Mouse (Mus musculus) erythroblast, embryonic 14.5 days (primary cell): ENCODE data around the gene Tfap4. TPM values are rescaled to one million over a fixed set of nuclear protein-coding genes. Genes with fewer than 3 reads are reported as not detected.
"Not testable (repeated sequence)": the region's sequence is repeated elsewhere in the genome, so short reads cannot be mapped to it uniquely, and the experiment has no call there.

ENCODE experiments used
- H3K27me3 ChIP-seq: 2 replicates; pipeline ENCODE4 v1.6.1; 2012; ENCODE audit warnings: inconsistent platforms; ENCODE audit not compliant: control insufficient read depth
- H3K36me3 ChIP-seq: 2 replicates; pipeline ENCODE4 v1.6.1; 2012; ENCODE audit warnings: mild to moderate bottlenecking, inconsistent platforms; ENCODE audit not compliant: control insufficient read depth
- H3K4me1 ChIP-seq: 2 replicates; pipeline ENCODE4 v1.6.1; 2012; ENCODE audit warnings: inconsistent platforms; ENCODE audit not compliant: control insufficient read depth
- H3K4me3 ChIP-seq: replicated peaks from 2 replicates; pipeline ENCODE3; 2012; ENCODE audit warnings: moderate library complexity, mild to moderate bottlenecking, inconsistent platforms
- H3K9me3 ChIP-seq: 2 replicates; pipeline ENCODE4 v1.6.1; 2012; ENCODE audit warnings: low read length, inconsistent platforms, mixed read lengths; ENCODE audit not compliant: control insufficient read depth
- GATA1 ChIP-seq: IDR thresholded peaks from 2 replicates; pipeline ENCODE4 v1.6.1; 2012; ENCODE audit warnings: low read length, inconsistent platforms, mixed read lengths
- TAL1 ChIP-seq: IDR thresholded peaks from 3 replicates; pipeline ENCODE4 v1.6.1; 2012; ENCODE audit warnings: low read length, inconsistent platforms, mixed read lengths
- polyA plus RNA-seq: library from polyadenylated mRNA; stranded (reverse); fragments of >175 nt; gene quantifications from 2 replicates; pipeline ENCODE4 v1.2.3, GENCODE M21; 2012

The Tfap4 gene
- polyA plus RNA-seq, 1 experiment = 1.0 TPM

- H3K9me3 ChIP-seq = no peaks in the 10 kb centered on the region
- peaks cover 34% of the 10 kb centered on the region for H3K4me1 ChIP-seq
- H3K4me3 ChIP-seq = no peak overlapping the region
- no peak for TF ChIP-seq TAL1
- TF ChIP-seq GATA1 = no peak
- H3K27me3 ChIP-seq = no peaks in the 10 kb centered on the region
- H3K36me3 ChIP-seq = peaks cover 62% of the 10 kb centered on the region
Measured at GRCm38 (mm10) chr16:4546838-4547237, 12.8 kb downstream of the Tfap4 start.

GRCm38 (mm10) chr16:4544845-4545244, 14.8 kb downstream of the Tfap4 start:
- no peak for TF ChIP-seq TAL1
- TF ChIP-seq GATA1 = no peak
- Histone ChIP-seq H3K4me1 (peaks cover 31% of the 10 kb centered on the region), H3K27me3 (no peaks in the 10 kb centered on the region), H3K4me3 (no peak overlapping the region), H3K36me3 (peaks cover 48% of the 10 kb centered on the region), H3K9me3 (no peaks in the 10 kb centered on the region)

- Histone ChIP-seq H3K9me3 (no peaks in the 10 kb centered on the region), H3K4me1 (peaks cover 31% of the 10 kb centered on the region)
- no peak for TF ChIP-seq TAL1
- TF ChIP-seq GATA1 = no peak
Measured at GRCm38 (mm10) chr16:4543266-4543665, 16.4 kb downstream of the Tfap4 start.

GRCm38 (mm10) chr16:4542236-4542774, 17.3 kb downstream of the Tfap4 start:
- H3K27me3 ChIP-seq = no peaks in the 10 kb centered on the region
- peak overlapping the region; percentile 64 for H3K4me3 ChIP-seq
- no peaks in the 10 kb centered on the region for H3K9me3 ChIP-seq
- H3K36me3 ChIP-seq = peaks cover 28% of the 10 kb centered on the region
- TF ChIP-seq TAL1 (no peak), GATA1 (no peak)
- H3K4me1 ChIP-seq = peaks cover 35% of the 10 kb centered on the region

More at GRCm38 (mm10) chr16:4543266-4543665, 16.4 kb downstream of the Tfap4 start:
- Histone ChIP-seq H3K4me3 (no peak overlapping the region), H3K36me3 (peaks cover 33% of the 10 kb centered on the region), H3K27me3 (no peaks in the 10 kb centered on the region)

GRCm38 (mm10) chr16:4541501-4542198, 18.0 kb downstream of the Tfap4 start, which contains the start of gene Srl:
Gene Srl (minus strand): TSS chr16:4541816.
- no peak for TF ChIP-seq TAL1
- TF ChIP-seq GATA1 = no peak
- Histone ChIP-seq H3K27me3 (no peaks in the 10 kb centered on the region), H3K9me3 (no peaks in the 10 kb centered on the region), H3K36me3 (peaks cover 22% of the 10 kb centered on the region), H3K4me3 (peak within 1 kb of the TSS; percentile 64), H3K4me1 (peaks cover 35% of the 10 kb centered on the region)

GRCm38 (mm10) chr16:4541033-4541432, 18.6 kb downstream of the Tfap4 start:
- no peaks in the 10 kb centered on the region for H3K9me3 ChIP-seq
- no peak for TF ChIP-seq TAL1
- TF ChIP-seq GATA1 = no peak
- H3K27me3 ChIP-seq = no peaks in the 10 kb centered on the region
- peaks cover 35% of the 10 kb centered on the region for H3K4me1 ChIP-seq
- peaks cover 17% of the 10 kb centered on the region for H3K36me3 ChIP-seq
- peak overlapping the region; percentile 64 for H3K4me3 ChIP-seq

GRCm38 (mm10) chr16:4540064-4540775, 19.4 kb downstream of the Tfap4 start:
- no peaks in the 10 kb centered on the region for H3K27me3 ChIP-seq
- H3K36me3 ChIP-seq = peaks cover 9% of the 10 kb centered on the region
- TF ChIP-seq GATA1 = no peak
- no peak for TF ChIP-seq TAL1
- no peaks in the 10 kb centered on the region for H3K9me3 ChIP-seq
- no peak overlapping the region for H3K4me3 ChIP-seq
- H3K4me1 ChIP-seq = peaks cover 33% of the 10 kb centered on the region

GRCm38 (mm10) chr16:4539521-4539920, 20.1 kb downstream of the Tfap4 start:
- peaks cover 33% of the 10 kb centered on the region for H3K4me1 ChIP-seq
- no peak for TF ChIP-seq TAL1
- no peak for TF ChIP-seq GATA1
- H3K27me3 ChIP-seq = no peaks in the 10 kb centered on the region
- no peaks in the 10 kb centered on the region for H3K9me3 ChIP-seq
- no peak overlapping the region for H3K4me3 ChIP-seq
- peaks cover 3% of the 10 kb centered on the region for H3K36me3 ChIP-seq

- Histone ChIP-seq H3K27me3 (no peaks in the 10 kb centered on the region), H3K4me3 (no peak overlapping the region), H3K4me1 (peaks cover 22% of the 10 kb centered on the region), H3K9me3 (no peaks in the 10 kb centered on the region), H3K36me3 (no peaks in the 10 kb centered on the region)
- no peak for TF ChIP-seq GATA1
- no peak for TF ChIP-seq TAL1
Measured at GRCm38 (mm10) chr16:4537616-4538358, 21.9 kb downstream of the Tfap4 start.

GRCm38 (mm10) chr16:4527373-4527772, 32.3 kb downstream of the Tfap4 start:
- not testable (repeated sequence) for H3K36me3 ChIP-seq, H3K4me3 ChIP-seq, H3K4me1 ChIP-seq, H3K9me3 ChIP-seq, H3K27me3 ChIP-seq
